Mouse (Mus musculus) embryonic facial prominence, embryonic 15.5 days (tissue): ENCODE data around the gene Olfr1396. TPM values are rescaled to one million over a fixed set of nuclear protein-coding genes. Genes with fewer than 3 reads are reported as not detected.
"Not testable (repeated sequence)": the region's sequence is repeated elsewhere in the genome, so short reads cannot be mapped to it uniquely, and the experiment has no call there.

ENCODE experiments used
- ATAC-seq: fragments of 200-750 bp; cut with Nextera tagmentation; 2 replicates; pipeline ENCODE4 v1.8.0; 2017; ENCODE audit warnings: low read depth, moderate TSS enrichment; ENCODE audit not compliant: insufficient number of reproducible peaks, low FRiP score, low TSS enrichment
- H3K27ac ChIP-seq: fragments of 300-500 bp; sonication (generic); replicated peaks from 2 replicates; pipeline ENCODE4 v1.5.1; 2015; ENCODE audit warnings: mild to moderate bottlenecking, inconsistent platforms
- H3K27me3 ChIP-seq: fragments of 300-500 bp; sonication (generic); 2 replicates; pipeline ENCODE4 v1.6.1; 2015; ENCODE audit warnings: inconsistent platforms
- H3K36me3 ChIP-seq: fragments of 300-500 bp; sonication (generic); 2 replicates; pipeline ENCODE4 v1.6.1; 2015; ENCODE audit warnings: mild to moderate bottlenecking, inconsistent platforms
- H3K4me1 ChIP-seq: fragments of 300-500 bp; sonication (generic); 2 replicates; pipeline ENCODE4 v1.6.1; 2015; ENCODE audit warnings: inconsistent platforms
- H3K4me2 ChIP-seq: fragments of 300-500 bp; sonication (generic); replicated peaks from 2 replicates; pipeline ENCODE4 v1.6.1; 2015; ENCODE audit warnings: mild to moderate bottlenecking, inconsistent platforms
- H3K4me3 ChIP-seq: fragments of 300-500 bp; sonication (generic); replicated peaks from 2 replicates; pipeline ENCODE4 v1.5.1; 2015; ENCODE audit warnings: mild to moderate bottlenecking, inconsistent platforms
- H3K9ac ChIP-seq: fragments of 300-500 bp; sonication (generic); 2 replicates; pipeline ENCODE4 v1.6.1; 2015; ENCODE audit warnings: inconsistent platforms
- H3K9me3 ChIP-seq: fragments of 300-500 bp; sonication (generic); replicated peaks from 2 replicates; pipeline ENCODE4 v1.6.1; 2016; ENCODE audit warnings: inconsistent platforms
- whole genome bisulfite sequencing: fragments of 180-500 bp; shearing (Covaris S2); methylation state at CpG from one replicate; pipeline ENCODE4 v1.1.7; 2015; 5-methylcytosine and 5-hydroxymethylcytosine counted together
- polyA plus RNA-seq: library from polyadenylated mRNA; unstranded; fragments of >200 nt; fragmentation: Nextera tagmentation; extraction: Ambion mirVana; gene quantifications from 2 replicates; pipeline ENCODE4 v1.2.1, GENCODE M21; 2015

Gene Olfr1396
- polyA plus RNA-seq, 1 experiment from 2014 or later = 0.27 TPM

DNA sequence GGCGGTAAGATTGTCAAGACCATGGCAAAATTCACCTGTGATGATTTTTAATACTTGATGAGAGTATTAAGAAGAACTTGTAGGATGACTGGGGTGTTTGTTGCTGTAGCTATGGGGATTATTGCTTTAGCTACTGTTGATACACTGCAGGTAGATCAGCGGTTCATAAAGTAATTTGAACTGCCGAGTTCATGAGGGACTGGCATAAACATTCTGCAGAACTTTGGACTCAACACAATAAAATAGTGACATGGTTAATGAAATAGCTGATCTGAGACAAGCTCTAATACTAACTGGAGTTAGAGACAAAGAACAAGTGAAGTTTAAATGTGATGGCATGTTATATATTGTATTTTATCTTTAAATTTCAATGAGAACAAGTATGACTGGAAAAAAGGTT, 36.0 kb downstream of the Olfr1396 start:
- Histone ChIP-seq H3K9ac (no peak overlapping the region), H3K27ac (no peak overlapping the region), H3K4me3 (no peak overlapping the region), H3K27me3 (no peaks in the 10 kb centered on the region), H3K4me2 (no peak overlapping the region), H3K9me3 (no peaks in the 10 kb centered on the region), H3K4me1 (no peaks in the 10 kb centered on the region), H3K36me3 (no peaks in the 10 kb centered on the region)
- ATAC-seq = no peak
- 81% methylated on average over 3 of the region's 3 CpGs for WGBS

DNA sequence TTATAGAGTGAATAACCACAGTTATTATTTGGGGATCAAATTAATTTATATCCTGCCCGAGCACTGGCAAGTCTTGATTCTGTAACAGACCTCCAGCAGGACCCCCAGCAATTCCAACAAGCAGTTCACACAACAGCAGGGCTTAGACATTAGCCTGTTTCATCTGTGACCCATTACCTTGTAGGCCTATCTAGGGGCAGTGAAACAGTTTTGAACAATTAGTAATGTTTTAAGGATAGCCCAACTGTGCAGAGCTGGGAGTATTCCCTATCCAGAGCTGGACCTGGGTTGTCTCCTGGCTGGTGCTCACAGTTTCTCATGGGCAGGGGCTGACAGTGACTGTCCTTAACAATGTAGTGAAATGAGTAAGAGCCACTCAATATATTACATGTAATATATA, 37.7 kb downstream of the Olfr1396 start:
- no peak for ATAC-seq
- Histone ChIP-seq H3K4me2 (no peak overlapping the region), H3K36me3 (no peaks in the 10 kb centered on the region), H3K27ac (no peak overlapping the region), H3K9ac (no peak overlapping the region), H3K9me3 (no peaks in the 10 kb centered on the region), H3K4me3 (no peak overlapping the region), H3K4me1 (no peaks in the 10 kb centered on the region), H3K27me3 (no peaks in the 10 kb centered on the region)
- 46% methylated on average over 1 of the region's 1 CpGs for WGBS

DNA sequence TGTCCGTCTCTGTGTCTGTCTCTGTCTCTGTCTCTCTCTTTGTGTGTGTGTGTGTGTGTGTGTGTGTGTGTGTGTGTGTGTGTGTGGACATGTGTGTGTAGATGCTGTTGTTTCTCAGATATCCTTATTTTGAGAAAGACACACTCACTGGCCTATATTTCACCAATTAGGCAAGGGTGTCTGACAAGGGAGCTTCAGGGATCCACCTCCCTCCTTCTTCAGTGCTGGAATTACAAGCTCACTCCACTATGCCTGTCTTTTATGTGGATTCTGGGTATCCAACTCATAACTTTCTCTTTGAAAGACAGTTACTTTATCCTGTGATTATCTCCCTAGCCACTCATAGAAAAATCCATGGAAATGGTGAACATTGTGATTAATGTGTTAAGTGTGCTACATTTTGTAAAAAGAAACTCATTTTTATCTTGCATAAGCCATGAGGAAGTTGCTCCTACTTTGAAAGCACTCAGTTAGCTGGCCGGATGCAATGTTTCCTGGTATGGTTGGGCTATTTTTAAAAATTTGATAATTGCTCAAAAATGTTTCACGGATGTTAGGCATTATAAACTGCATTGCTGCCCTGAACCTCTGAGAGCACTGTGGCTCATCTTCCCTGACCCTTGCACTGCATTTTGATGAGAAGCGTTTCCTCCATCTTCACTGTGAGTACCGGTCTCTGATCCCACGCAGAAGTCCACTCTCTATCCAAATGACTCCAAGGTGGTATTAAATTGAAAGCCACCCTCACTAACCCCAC, 38.5 kb downstream of the Olfr1396 start, which contains the start of gene Ifi47:
Gene Ifi47 (plus strand): TSS at position 587 of the 757 bp plus-strand sequence.
- not testable (repeated sequence) for H3K9me3 ChIP-seq, ATAC-seq, H3K4me3 ChIP-seq, H3K27me3 ChIP-seq, H3K4me1 ChIP-seq, H3K27ac ChIP-seq, H3K36me3 ChIP-seq, H3K9ac ChIP-seq, H3K4me2 ChIP-seq
- 53% methylated on average over 6 of the region's 6 CpGs for WGBS

DNA sequence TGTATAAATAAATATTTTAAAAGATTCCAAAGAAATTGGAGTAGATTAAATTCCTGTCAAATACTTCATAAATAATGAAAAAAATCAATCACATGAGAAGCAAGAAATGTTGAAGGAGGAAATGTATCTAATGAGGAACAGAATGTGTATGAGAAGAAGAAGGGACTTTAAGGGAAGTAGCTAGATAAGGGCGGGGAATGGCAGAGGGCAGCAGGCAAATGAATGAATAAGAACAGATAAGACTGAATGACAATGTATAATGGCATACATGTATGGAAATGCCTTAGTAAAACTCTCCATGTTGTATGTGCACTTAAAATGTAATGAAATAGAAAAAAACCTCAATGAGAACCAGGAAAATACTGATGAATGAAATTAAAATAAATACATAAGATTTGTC, 46.3 kb downstream of the Olfr1396 start:
- no peak overlapping the region for H3K4me2 ChIP-seq
- no peaks in the 10 kb centered on the region for H3K9me3 ChIP-seq
- H3K9ac ChIP-seq = no peak overlapping the region
- 91% methylated on average over 1 of the region's 1 CpGs for WGBS
- no peaks in the 10 kb centered on the region for H3K27me3 ChIP-seq
- H3K4me3 ChIP-seq = no peak overlapping the region
- ATAC-seq = no peak
- no peak overlapping the region for H3K27ac ChIP-seq
- no peaks in the 10 kb centered on the region for H3K4me1 ChIP-seq
- H3K36me3 ChIP-seq = no peaks in the 10 kb centered on the region

DNA sequence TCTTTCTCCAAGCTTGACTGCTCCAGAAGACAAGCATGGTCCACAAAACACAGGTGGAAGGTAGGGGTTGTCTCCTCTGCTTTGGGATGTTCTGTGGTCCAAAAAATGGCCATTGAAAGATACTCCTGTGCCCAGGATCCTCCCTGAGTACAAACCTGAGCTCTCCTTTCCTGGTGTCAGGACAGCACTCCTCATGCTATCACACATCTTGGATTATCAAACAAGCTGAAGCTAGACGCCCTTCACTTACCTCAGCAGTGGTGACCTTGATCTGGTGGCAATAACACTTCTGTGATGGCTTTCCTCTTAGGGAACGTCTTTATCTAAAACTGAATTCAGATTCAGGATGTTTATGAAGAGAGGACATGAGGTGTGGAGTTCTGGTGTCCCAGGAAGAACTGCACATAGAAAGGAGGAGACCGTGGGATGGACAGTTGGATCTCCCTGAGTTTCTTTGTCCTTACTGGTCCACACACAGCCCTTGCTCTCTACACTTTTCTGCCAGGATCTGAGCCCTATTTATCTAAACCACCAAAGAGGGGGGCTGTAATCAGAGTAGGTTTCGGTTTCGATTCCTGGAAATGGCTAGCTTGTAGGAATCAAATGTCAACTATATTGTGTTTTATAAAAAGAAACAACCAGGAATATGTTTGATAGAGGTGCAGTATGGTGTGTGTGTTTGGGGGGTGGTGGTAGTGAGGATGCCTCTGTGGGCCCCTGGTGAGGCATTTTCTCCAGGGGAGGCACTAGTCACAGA, 50.8 kb downstream of the Olfr1396 start, which contains the start of gene Tgtp2:
Gene Tgtp2 (minus strand): TSS at position 494 of the 757 bp plus-strand sequence.
- WGBS = 69% methylated on average over 5 of the region's 5 CpGs

DNA sequence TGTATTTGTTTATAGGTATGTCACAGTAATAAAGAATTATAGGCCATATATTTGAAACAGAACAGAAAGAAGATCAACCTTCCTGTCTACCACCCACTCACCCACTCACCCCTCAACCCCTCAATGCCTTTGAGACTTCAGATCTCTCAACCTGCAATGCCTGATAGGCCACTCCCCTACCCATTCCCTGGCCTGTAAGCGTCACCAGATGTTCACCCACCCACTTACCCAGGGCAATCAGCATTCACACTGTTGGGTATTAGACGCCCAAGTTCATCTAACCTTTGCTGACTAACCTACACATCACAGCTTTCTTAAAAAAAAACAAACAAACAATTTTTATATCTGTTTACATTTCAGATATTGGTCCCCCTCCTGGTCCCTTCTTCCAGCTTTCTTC, 52.8 kb downstream of the Olfr1396 start:
- 64% methylated on average over 2 of the region's 2 CpGs for WGBS
- not testable (repeated sequence) for H3K36me3 ChIP-seq, H3K4me2 ChIP-seq, H3K9me3 ChIP-seq, H3K27me3 ChIP-seq, H3K4me3 ChIP-seq, H3K9ac ChIP-seq, ATAC-seq, H3K27ac ChIP-seq, H3K4me1 ChIP-seq

More for the DNA sequence above, 50.8 kb downstream of the Olfr1396 start, which contains the start of gene Tgtp2:
- not testable (repeated sequence) for H3K27me3 ChIP-seq, H3K9ac ChIP-seq, H3K27ac ChIP-seq, H3K4me2 ChIP-seq, H3K36me3 ChIP-seq, H3K4me3 ChIP-seq, H3K4me1 ChIP-seq, ATAC-seq, H3K9me3 ChIP-seq

DNA sequence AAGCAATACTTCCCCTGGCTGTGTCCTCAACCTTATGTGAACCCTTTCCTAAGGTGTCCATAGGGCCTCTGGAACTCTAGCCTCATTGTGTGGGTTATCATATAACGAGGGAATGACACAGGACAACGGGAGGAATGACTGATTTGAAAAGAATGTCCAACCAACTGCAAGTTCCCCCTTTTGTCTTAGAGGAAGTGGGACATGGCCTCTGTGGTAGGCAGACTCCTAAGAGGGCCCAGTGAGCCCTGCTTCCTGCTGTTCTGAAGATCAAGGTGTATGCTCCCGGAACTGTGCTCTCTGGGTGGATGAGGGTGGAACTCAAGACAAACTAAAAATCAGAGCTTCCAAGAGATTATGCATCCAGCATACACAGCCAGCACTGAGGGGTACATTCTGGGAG, 54.6 kb downstream of the Olfr1396 start:
- H3K27ac ChIP-seq, H3K27me3 ChIP-seq, H3K9ac ChIP-seq, H3K4me3 ChIP-seq, H3K4me2 ChIP-seq, H3K9me3 ChIP-seq, H3K4me1 ChIP-seq, H3K36me3 ChIP-seq, ATAC-seq: not testable (repeated sequence)
- 53% methylated on average over 2 of the region's 3 CpGs for WGBS

Other genes with a start within 250 kb of the Olfr1396 start
- 8.3 and 8.8 TPM in 2 replicates for gene Irgm1, start 243.2 kb downstream of the Olfr1396 start, polyA plus RNA-seq
- 0.20 and 0.49 TPM in 2 replicates for gene Gm5431, start 212.7 kb downstream of the Olfr1396 start, polyA plus RNA-seq
- gene Psme2b, start 168.7 kb downstream of the Olfr1396 start, polyA plus RNA-seq = 2.1 and 8.5 TPM in 2 replicates
- gene Olfr56, start 136.0 kb downstream of the Olfr1396 start, polyA plus RNA-seq = not detected in 2 replicates
- gene 9930111J21Rik1, start 135.5 kb downstream of the Olfr1396 start, polyA plus RNA-seq = 0.49 and 0.75 TPM in 2 replicates
- gene Gm12185, start 122.6 kb downstream of the Olfr1396 start, polyA plus RNA-seq = not detected in 2 replicates
- gene Tgtp1, start 120.7 kb downstream of the Olfr1396 start, polyA plus RNA-seq = 0.24 and 0.42 TPM in 2 replicates
- gene 9930111J21Rik2, start 63.6 kb downstream of the Olfr1396 start, polyA plus RNA-seq = 0.83 and 0.91 TPM in 2 replicates
- gene Tgtp2, start 50.7 kb downstream of the Olfr1396 start, polyA plus RNA-seq = 0.21 TPM in 2 replicates
- gene Ifi47, start 38.3 kb downstream of the Olfr1396 start, polyA plus RNA-seq = 2.1 and 2.6 TPM in 2 replicates
- 0.25 and 0.51 TPM in 2 replicates for gene Olfr1395, start 27.4 kb upstream of the Olfr1396 start, polyA plus RNA-seq
- gene Olfr1394, start 39.5 kb upstream of the Olfr1396 start, polyA plus RNA-seq = 0.05 TPM in 2 replicates
- gene Btnl9, start 72.3 kb upstream of the Olfr1396 start, polyA plus RNA-seq = 1.7 and 2.2 TPM in 2 replicates
- gene Zfp62, start 88.4 kb upstream of the Olfr1396 start, polyA plus RNA-seq = 36.0 and 36.7 TPM in 2 replicates
- 71.7 and 75.4 TPM in 2 replicates for gene Mgat1, start 129.3 kb upstream of the Olfr1396 start, polyA plus RNA-seq
- gene Olfr1393, start 163.4 kb upstream of the Olfr1396 start, polyA plus RNA-seq = 0.11 TPM in 1 of 2 replicates, not detected in the other
- gene Olfr1392, start 170.4 kb upstream of the Olfr1396 start, polyA plus RNA-seq = not detected in 2 replicates
- not detected in 2 replicates for gene Olfr10, start 189.9 kb upstream of the Olfr1396 start, polyA plus RNA-seq
- gene Olfr1391, start 207.9 kb upstream of the Olfr1396 start, polyA plus RNA-seq = 0.08 TPM in 1 of 2 replicates, not detected in the other
- not detected in 2 replicates for gene Olfr1390, start 220.3 kb upstream of the Olfr1396 start, polyA plus RNA-seq